8 mouse cellular contexts compared by ENCODE assay signal in genomic region chr2:131949767-131950597, GRCm38 (mm10). TPM values are rescaled to one million over a fixed set of nuclear protein-coding genes. Genes with fewer than 3 reads are reported as not detected.
A peak's percentile ranks its signal among the peaks of the same experiment; 100 is the strongest.
DNase-seq lines count a peak whose midpoint lies in the region; ATAC-seq and TF ChIP-seq lines count a peak whose summit lies in the region.

No protein-coding gene starts in this region.

- TF ChIP-seq CTCF in heart, adult 2 months (IDR thresholded peaks at IDR 0.05), result peak; percentile 83

- intact Hi-C loops in heart, adult 2 months (cut with DNase I), result loop anchor here (1.0 to 10.0 kb wide), 4 partner anchors 43 to 395 kb away; partner anchors contain the start of genes Prn and Prnp

- no peak for TF ChIP-seq POLR2A in heart, adult 2 months (IDR thresholded peaks at IDR 0.05; ENCODE audit: insufficient read depth, low read depth, low read length)

- H3K27ac ChIP-seq in heart, adult 2 months, result no peak overlapping the region
- H3K27ac ChIP-seq in kidney, embryonic 15.5 days, result no peak overlapping the region

- no peaks in the 10 kb centered on the region for H3K36me3 ChIP-seq in heart, adult 2 months (ENCODE audit: control insufficient read depth, insufficient read depth, low read length)
- no peaks in the 10 kb centered on the region for H3K36me3 ChIP-seq in kidney, embryonic 15.5 days

- DNase-seq in 416B (ENCODE audit: low read depth), result peak; percentile 61
- peak; percentile 48 for DNase-seq in CD4-positive helper T cell, adult 2 months (ENCODE audit: low read depth, low spot score)
- DNase-seq in c-Kit-positive CD71-positive TER-119-positive erythroid progenitor cells, embryonic 14.5 days (ENCODE audit: low spot score), result peak; percentile 40
- DNase-seq in heart, adult 2 months, result peak; percentile 36 to 62
- peak; percentile 78 for DNase-seq in lung, postnatal 36 days
- peak; percentile 79 to 82 for DNase-seq in right cerebral cortex, adult 2 months (ENCODE audit: low spot score in 2 of 2)
- DNase-seq in ovary, postnatal 14 days (ENCODE audit: low spot score), result no peak

- peaks cover 6% of the 10 kb centered on the region; the same call in 1 of the 2 replicates for H3K4me1 ChIP-seq in heart, adult 2 months (ENCODE audit: control insufficient read depth, insufficient read depth, low read length)
- H3K4me1 ChIP-seq in kidney, embryonic 15.5 days, result peaks cover 26% of the 10 kb centered on the region

- no peaks in the 10 kb centered on the region for H3K9me3 ChIP-seq in kidney, embryonic 15.5 days (replicated peaks)

- no peak for TF ChIP-seq EP300 in heart, adult 2 months (IDR thresholded peaks at IDR 0.05; ENCODE audit: insufficient read depth, low read depth, low read length)

- 50% methylated on average over 9 of the region's 9 CpGs for WGBS in heart, adult 2 months
- 50% methylated on average over 9 of the region's 9 CpGs for WGBS in kidney, embryonic 15.5 days

- H3K9ac ChIP-seq in heart, adult 2 months (ENCODE audit: low read depth, low read length), result no peak overlapping the region
- 0 out of 2 replicates have a peak overlapping the region, but pooled peaks have one; percentile 10 for H3K9ac ChIP-seq in kidney, embryonic 15.5 days

- peak overlapping the region; percentile 21; the same call in 1 of the 2 replicates for H3K4me2 ChIP-seq in kidney, embryonic 15.5 days

- H3K79me2 ChIP-seq in heart, adult 2 months (replicated peaks; ENCODE audit: control insufficient read depth, insufficient read depth, low read length), result no peaks in the 10 kb centered on the region

- H3K4me3 ChIP-seq in heart, adult 2 months, result no peak overlapping the region
- no peak overlapping the region for H3K4me3 ChIP-seq in kidney, embryonic 15.5 days (replicated peaks)

- H3K27me3 ChIP-seq in heart, adult 2 months (ENCODE audit: control insufficient read depth, insufficient read depth, low read length), result no peaks in the 10 kb centered on the region
- H3K27me3 ChIP-seq in kidney, embryonic 15.5 days, result peaks cover 38% of the 10 kb centered on the region

- ATAC-seq in kidney, embryonic 15.5 days (replicated peaks; ENCODE audit: low FRiP score), result no peak

RNA-seq across cellular contexts. Expression of gene Prnd, which starts 0.7 kb away (rescaled TPM):
- 1 to 10 TPM in 1 of 2 experiments, under 1 TPM in 1; 0.65 to 1.2 TPM for total RNA-seq in heart, adult 2 months (2021)
- 3.8 and 9.9 TPM in 2 replicates for polyA plus RNA-seq in heart, adult 2 months (2012; rRNA removed)
- 18.9 and 20.8 TPM in 2 replicates for polyA plus RNA-seq in kidney, embryonic 15.5 days (2015; fragmentation: Nextera tagmentation; extraction: Ambion mirVana)

RNA-seq across cellular contexts. Expression of gene Prn, which starts 40.2 kb away (rescaled TPM):
- total RNA-seq in heart, adult 2 months (2021), result under 1 TPM in 1 of 2 experiments, not detected in 1; 0.23 TPM
- polyA plus RNA-seq in heart, adult 2 months (2012; rRNA removed), result not detected in 2 replicates
- polyA plus RNA-seq in kidney, embryonic 15.5 days (2015; fragmentation: Nextera tagmentation; extraction: Ambion mirVana), result not detected in 2 replicates

RNA-seq across cellular contexts. Expression of gene Prnp, which starts 40.3 kb away (rescaled TPM):
- 100 to 1,000 TPM; 109 to 129 TPM for total RNA-seq in heart, adult 2 months (2021)
- polyA plus RNA-seq in heart, adult 2 months (2012; rRNA removed), result 101 and 110 TPM in 2 replicates
- polyA plus RNA-seq in kidney, embryonic 15.5 days (2015; fragmentation: Nextera tagmentation; extraction: Ambion mirVana), result 45.1 and 47.4 TPM in 2 replicates
